Mouse (Mus musculus): ENCODE data around the gene Sytl3.

- no peak for TF ChIP-seq GATA1 (IDR thresholded peaks at IDR 0.05; ENCODE audit: low read length)
- TF ChIP-seq TAL1 (IDR thresholded peaks at IDR 0.05; ENCODE audit: low read length): no peak
Measured at GRCm38 (mm10) chr17:6745503-6745902, 86.6 kb downstream of the Sytl3 start.

Measured in erythroblast, embryonic 14.5 days (primary cell).